Mouse (Mus musculus) heart, postnatal 10 days (tissue): Measurements from ENCODE around the gene Bax. TPM values are rescaled to one million over a fixed set of nuclear protein-coding genes. Genes with fewer than 3 reads are reported as not detected.

ENCODE experiments used
- DNase-seq, 2 experiments: peaks; one replicate each; pipeline ENCODE4 v3.0.0; 2021
- intact Hi-C: fragments of 180-260 bp; cut with DNase I; formaldehyde crosslinking; loops from one replicate; pipeline ENCODE4 v1.15.1; 2025
- microRNA-seq, 2 experiments: library from miRNA; unstranded; fragments of <30 nt; microRNA quantifications; one replicate each; pipeline ENCODE4 v1.2.0; 2022
- total RNA-seq, 2 experiments: library from RNA; stranded (reverse); gene quantifications; 2 replicates each; pipeline ENCODE4 v1.2.3; 2021

The Bax gene
- total RNA-seq, 2 experiments from 2014 or later, result 44.5 to 45.8 TPM

DNA sequence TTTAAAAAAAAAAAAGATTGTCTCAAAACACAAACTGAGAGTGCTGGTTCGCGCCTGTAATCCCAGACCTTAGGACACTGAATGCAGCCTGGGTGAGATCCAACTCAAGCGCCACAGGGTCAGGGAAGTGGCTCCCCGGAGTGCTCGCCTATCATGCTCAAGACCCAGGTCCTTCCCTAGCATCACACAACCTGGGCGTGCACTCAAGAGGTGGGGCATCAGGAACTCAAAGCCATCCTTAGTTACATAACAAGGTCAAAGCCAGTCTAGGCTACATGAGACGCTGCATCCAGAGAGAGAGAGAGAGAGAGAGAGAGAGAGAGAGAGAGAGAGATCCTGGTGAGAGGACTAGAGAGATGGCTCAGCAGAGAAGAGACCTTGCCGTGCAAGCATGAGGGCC, 40.1 kb downstream of the Bax start:
- intact Hi-C loops, result no loop called here
- no peak for DNase-seq

GRCm38 (mm10) chr7:45421194-45421593, 45.5 kb downstream of the Bax start:
- no peak for DNase-seq
- intact Hi-C loops, result no loop called here

DNA sequence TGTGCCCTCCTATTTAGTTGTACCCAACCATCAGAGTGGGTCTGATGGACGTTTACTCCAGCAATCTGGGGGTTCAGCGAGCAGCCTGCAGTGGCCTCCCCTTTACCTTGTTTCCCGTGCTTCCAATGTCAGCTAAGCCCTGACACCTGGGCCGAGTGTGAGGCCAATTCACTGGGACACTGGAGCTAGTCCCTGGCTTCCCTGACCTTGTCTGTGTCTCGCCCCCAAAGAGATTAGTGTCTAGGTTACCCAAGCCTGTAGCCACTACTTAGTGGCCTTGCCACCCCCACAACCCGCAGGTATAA, 46.1 kb downstream of the Bax start, which contains the start of gene Lhb:
Lhb (plus strand) TSS at position 206 of the 305 bp plus-strand sequence.
- intact Hi-C loops, result no loop called here
- no peak for DNase-seq

- intact Hi-C loops, result no loop called here
- DNase-seq, result no peak
These were observed 46.7 kb downstream of the Bax start for GRCm38 (mm10) chr7:45419859-45420614.

DNA sequence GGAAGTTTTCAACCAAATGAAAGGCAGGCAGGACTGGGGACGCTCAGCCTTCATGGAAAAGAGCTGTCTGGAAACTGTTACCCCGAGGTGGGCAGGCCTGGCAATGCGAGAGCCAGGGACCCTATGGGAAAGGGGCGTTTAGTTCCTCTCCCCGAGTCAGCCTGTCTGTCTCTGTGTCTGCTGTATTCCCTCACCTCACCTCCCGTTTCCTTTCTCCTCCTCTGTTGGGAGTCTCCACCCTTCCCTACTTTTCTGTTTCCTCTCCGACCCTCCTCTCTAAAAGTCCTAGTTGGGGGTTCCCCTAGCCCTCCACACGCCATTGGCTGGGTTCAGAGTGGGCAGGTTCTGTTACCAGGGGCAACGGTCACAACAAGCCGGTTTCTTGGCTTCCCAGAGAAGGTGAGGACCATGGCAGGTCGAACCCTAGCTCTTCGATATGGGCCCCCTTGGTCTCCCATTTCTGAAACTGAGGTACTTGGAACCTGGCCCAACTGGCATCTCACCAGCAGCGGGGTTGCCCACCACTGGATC, 48.7 kb downstream of the Bax start:
- no peak for DNase-seq
- intact Hi-C loops, result no loop called here

GRCm38 (mm10) chr7:45415636-45416035, 51.1 kb downstream of the Bax start:
- intact Hi-C loops, result no loop called here
- no peak for DNase-seq

DNA sequence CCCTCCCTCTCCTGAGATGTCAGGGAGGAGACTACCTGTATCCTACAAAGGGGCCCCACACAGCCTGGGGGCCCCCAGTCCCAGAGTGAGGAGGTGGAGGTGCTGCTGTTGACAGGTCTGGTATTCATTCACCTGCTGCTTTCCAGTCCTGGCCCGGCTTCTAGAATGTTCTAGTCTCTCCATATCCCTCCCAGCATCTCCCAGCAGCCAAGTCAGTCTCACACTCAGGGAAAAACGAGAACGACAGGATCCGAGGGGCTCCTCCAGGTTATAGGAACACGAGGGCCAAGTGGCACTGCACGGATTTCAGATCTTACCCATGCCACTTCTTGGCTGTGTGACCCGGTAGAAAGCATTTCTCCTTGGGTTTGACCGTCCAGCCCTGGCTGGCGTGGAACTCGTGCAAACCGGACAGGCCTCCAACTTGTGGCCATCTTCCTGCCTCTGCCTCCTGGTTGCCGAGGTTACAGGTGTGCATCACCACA, 51.9 kb downstream of the Bax start:
- DNase-seq, result no peak
- intact Hi-C loops, result no loop called here

DNA sequence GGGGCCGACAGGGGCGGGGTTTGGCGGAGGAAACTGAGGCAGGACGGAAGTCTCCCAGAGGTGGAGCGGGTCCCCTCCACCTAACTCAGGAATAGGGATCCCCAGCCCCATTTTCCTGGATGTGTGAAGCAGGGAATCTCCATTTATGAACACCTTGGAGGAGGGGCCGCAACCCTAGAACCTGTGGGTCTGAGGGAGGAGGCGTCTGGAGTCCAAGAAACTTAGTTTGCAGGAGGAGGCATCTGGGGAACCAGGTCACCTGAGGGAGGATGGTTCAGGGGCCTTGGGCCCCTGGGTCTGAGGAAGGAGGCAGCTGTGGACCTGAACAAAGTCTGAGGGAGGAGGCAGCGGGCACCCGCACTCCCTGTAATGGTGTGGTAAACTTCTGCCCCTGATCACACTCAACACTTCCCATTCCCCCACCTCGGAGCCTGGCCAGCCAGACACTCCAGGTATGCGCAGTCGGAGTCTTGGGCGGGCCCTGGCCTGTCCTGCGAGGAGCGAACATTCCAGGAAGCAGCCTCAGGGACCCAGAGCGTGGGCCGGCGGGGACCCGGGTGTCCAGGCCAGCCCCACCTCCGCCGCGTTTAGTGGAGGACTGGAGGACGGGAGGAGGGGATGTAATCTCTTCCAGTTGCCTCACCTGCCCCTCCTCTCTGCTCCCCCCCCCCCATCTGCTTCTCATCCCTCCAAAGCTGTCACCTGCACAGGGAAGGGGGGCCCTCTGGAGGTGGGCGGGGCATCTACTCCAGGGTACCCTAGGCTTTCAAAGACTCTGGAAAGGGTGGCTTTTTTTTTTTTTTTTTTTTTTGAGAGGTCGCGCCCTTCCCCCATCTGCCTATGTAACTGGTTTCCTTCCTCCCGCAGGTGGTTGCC, 52.6 kb downstream of the Bax start:
- intact Hi-C loops, result no loop called here
- DNase-seq, result no peak

- peak; percentile 29 to 38 for DNase-seq
- intact Hi-C loops, result no loop called here
These were observed 53.4 kb downstream of the Bax start, which contains the start of gene Ntf5 for GRCm38 (mm10) chr7:45413113-45413863. TSS of gene Ntf5 (plus strand) at chr7:45413695.

DNA sequence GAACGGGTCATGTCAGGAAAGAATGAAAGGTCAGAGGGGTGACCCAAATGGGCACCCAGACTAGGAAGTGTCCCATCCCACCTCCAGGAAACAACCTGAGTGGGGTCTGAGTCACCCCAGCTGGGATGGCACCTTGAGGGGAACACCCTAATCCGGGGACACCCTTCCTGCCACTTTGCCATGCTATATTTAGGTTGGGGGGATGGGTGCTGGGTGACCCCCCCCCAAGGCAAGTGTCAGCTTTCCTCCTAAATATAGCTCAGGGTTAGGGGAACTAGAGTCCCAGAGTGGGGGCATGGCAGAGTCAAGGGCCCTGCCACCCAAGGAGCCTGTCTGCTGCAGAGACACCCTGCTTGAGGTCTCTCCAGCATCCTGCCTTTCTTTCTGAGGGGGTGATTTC, 54.3 kb downstream of the Bax start:
- DNase-seq, result no peak
- intact Hi-C loops, result no loop called here

Small RNA genes lying within 50 kb of the gene (microRNA-seq; reads per million reads assigned to microRNA genes)
- gene Gm22133, result 0 reads per million in 2 experiments

Other genes starting within 250 kb of the Bax start
- gene Cd37, start 227.8 kb downstream of the Bax start, total RNA-seq, result 1 to 10 TPM; 3.0 to 4.0 TPM
- gene Slc6a16, start 225.8 kb downstream of the Bax start, total RNA-seq, result not detected
- not detected for gene Slc6a21, start 189.4 kb downstream of the Bax start, total RNA-seq
- gene Trpm4, start 133.1 kb downstream of the Bax start, total RNA-seq, result 10 to 100 TPM; 21.0 to 26.1 TPM
- gene Hrc, start 131.6 kb downstream of the Bax start, total RNA-seq, result 100 to 1,000 TPM; 320 to 351 TPM
- gene Ppfia3, start 99.9 kb downstream of the Bax start, total RNA-seq, result under 1 TPM; 0.22 to 0.31 TPM
- gene Lin7b, start 96.3 kb downstream of the Bax start, total RNA-seq, result 1 to 10 TPM in 1 of 2 experiments, under 1 TPM in 1; 0.97 to 1.1 TPM
- gene Snrnp70, start 71.2 kb downstream of the Bax start, total RNA-seq, result 100 to 1,000 TPM; 146 to 161 TPM
- gene Kcna7, start 61.2 kb downstream of the Bax start, total RNA-seq, result under 1 TPM; 0.41 to 0.79 TPM
- gene Ntf5, start 53.2 kb downstream of the Bax start, total RNA-seq, result under 1 TPM; 0.22 to 0.26 TPM
- gene Lhb, start 46.1 kb downstream of the Bax start, total RNA-seq, result not detected
- 10 to 100 TPM; 74.6 to 79.0 TPM for gene Gys1, start 32.1 kb downstream of the Bax start, total RNA-seq
- gene Ruvbl2, start 28.8 kb downstream of the Bax start, total RNA-seq, result 10 to 100 TPM; 30.4 to 30.7 TPM
- gene Ftl1, start 7.0 kb downstream of the Bax start, total RNA-seq, result 100 to 1,000 TPM; 232 to 268 TPM
- gene Tulp2, start 15.0 kb upstream of the Bax start, total RNA-seq, result not detected
- gene Gm45808, start 19.9 kb upstream of the Bax start, total RNA-seq, result 1 to 10 TPM; 2.2 to 2.5 TPM
- gene Dhdh, start 21.9 kb upstream of the Bax start, total RNA-seq, result 1 to 10 TPM; 4.7 to 6.0 TPM
- gene Nucb1, start 43.5 kb upstream of the Bax start, total RNA-seq, result 100 to 1,000 TPM; 144 to 151 TPM
- 10 to 100 TPM; 24.5 to 45.4 TPM for gene Ppp1r15a, start 59.4 kb upstream of the Bax start, total RNA-seq
- 1 to 10 TPM; 4.1 to 5.6 TPM for gene Plekha4, start 59.4 kb upstream of the Bax start, total RNA-seq
- under 1 TPM; 0.25 to 0.34 TPM for gene Hsd17b14, start 88.0 kb upstream of the Bax start, total RNA-seq
- 10 to 100 TPM; 54.7 to 54.9 TPM for gene Bcat2, start 103.3 kb upstream of the Bax start, total RNA-seq
- not detected for gene Fgf21, start 148.6 kb upstream of the Bax start, total RNA-seq
- not detected for gene Fut1, start 150.4 kb upstream of the Bax start, total RNA-seq
- gene Izumo1, start 154.9 kb upstream of the Bax start, total RNA-seq, result under 1 TPM; 0.22 to 0.65 TPM
- 10 to 100 TPM; 51.9 to 52.4 TPM for gene Rasip1, start 160.6 kb upstream of the Bax start, total RNA-seq
- gene Mamstr, start 173.1 kb upstream of the Bax start, total RNA-seq, result 1 to 10 TPM; 7.5 to 8.5 TPM
- under 1 TPM in 1 of 2 experiments, not detected in 1; 0.38 TPM for gene Fut2, start 199.5 kb upstream of the Bax start, total RNA-seq
- gene Ntn5, start 217.1 kb upstream of the Bax start, total RNA-seq, result under 1 TPM in 1 of 2 experiments, not detected in 1; 0.15 TPM
- gene Sec1, start 227.5 kb upstream of the Bax start, total RNA-seq, result under 1 TPM in 1 of 2 experiments, not detected in 1; 0.22 TPM
- gene Car11, start 232.9 kb upstream of the Bax start, total RNA-seq, result 1 to 10 TPM; 4.2 to 4.6 TPM
- gene Dbp, start 238.2 kb upstream of the Bax start, total RNA-seq, result 10 to 100 TPM; 22.7 to 29.8 TPM
- gene Rpl18, start 248.6 kb upstream of the Bax start, total RNA-seq, result 100 to 1,000 TPM; 698 to 700 TPM